Mouse (Mus musculus) heart, postnatal 0 days (tissue): ENCODE measurements around the gene Qser1.

Experiments
- CTCF ChIP-seq: IDR thresholded peaks from 2 replicates; pipeline ENCODE4 v1.5.1; 2016; ENCODE audit warnings: antibody characterized with exemption, control low read depth, low read depth
- EP300 ChIP-seq: IDR thresholded peaks from 2 replicates; pipeline ENCODE4 v1.6.1; 2016; ENCODE audit warnings: antibody characterized with exemption, low read depth

- TF ChIP-seq CTCF, result no peak
- TF ChIP-seq EP300, result no peak
These were observed 106.7 kb downstream of the Qser1 start for GRCm38 (mm10) chr2:104709786-104710337.
